Mouse (Mus musculus): ENCODE data around the gene Upk1b. TPM values are rescaled to one million over a fixed set of nuclear protein-coding genes. Genes with fewer than 3 reads are reported as not detected.
"Not testable (repeated sequence)": the region's sequence is repeated elsewhere in the genome, so short reads cannot be mapped to it uniquely, and the experiment has no call there.

The Upk1b gene
- 0.11 and 0.14 TPM in 2 replicates for polyA plus RNA-seq (2015; fragmentation: Nextera tagmentation; extraction: Ambion mirVana)

DNA sequence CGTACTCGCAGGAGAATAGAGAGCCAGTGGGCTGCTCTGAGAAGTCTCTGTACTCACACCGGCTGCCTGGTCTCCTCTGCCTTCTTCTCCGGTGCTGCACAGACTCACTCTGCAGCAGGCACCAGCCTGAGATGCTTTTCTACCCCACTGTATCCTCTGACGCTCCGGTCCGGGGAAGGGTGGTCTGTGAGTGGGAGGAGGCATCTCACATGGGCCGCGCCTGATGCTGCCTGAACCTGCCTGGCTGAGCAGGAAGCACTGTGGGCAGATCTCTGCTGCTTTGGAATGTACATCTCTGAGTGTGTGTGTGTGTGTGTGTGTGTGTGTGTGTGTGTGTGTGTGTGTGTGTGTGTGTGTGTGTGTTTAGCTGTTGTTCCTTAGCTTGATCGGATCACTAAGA is at the start of gene Upk1b:
Gene Upk1b (minus strand): TSS at position 238 of the 400 bp plus-strand sequence.
- H3K9me3 ChIP-seq, result no peaks in the 10 kb centered on the region
- 51% methylated on average over 10 of the region's 10 CpGs for WGBS
- no peaks in the 10 kb centered on the region for H3K4me1 ChIP-seq (replicated peaks)
- H3K4me3 ChIP-seq (replicated peaks), result no peak within 1 kb of the TSS
- no peak within 1 kb of the TSS for H3K27ac ChIP-seq
- no peak for ATAC-seq
- no peak within 1 kb of the TSS for H3K9ac ChIP-seq (replicated peaks)
- no peak within 1 kb of the TSS for H3K4me2 ChIP-seq (replicated peaks)
- no peaks in the 10 kb centered on the region for H3K27me3 ChIP-seq
- no peaks in the 10 kb centered on the region for H3K36me3 ChIP-seq

- Histone ChIP-seq H3K9ac (replicated peaks) (no peak within 1 kb of the TSS), H3K4me2 (replicated peaks) (no peak within 1 kb of the TSS), H3K4me1 (replicated peaks) (no peaks in the 10 kb centered on the region), H3K27ac (no peak within 1 kb of the TSS), H3K9me3 (no peaks in the 10 kb centered on the region), H3K36me3 (no peaks in the 10 kb centered on the region), H3K27me3 (no peaks in the 10 kb centered on the region), H3K4me3 (replicated peaks) (no peak within 1 kb of the TSS)
- ATAC-seq, result no peak
- 89% methylated on average over 3 of the region's 3 CpGs for WGBS
Observed at GRCm38 (mm10) chr16:38828649-38829048, 28.5 kb upstream of the Upk1b start, which contains the start of gene 4930435E12Rik. Gene 4930435E12Rik, minus strand, starts transcription at chr16:38828749.

DNA sequence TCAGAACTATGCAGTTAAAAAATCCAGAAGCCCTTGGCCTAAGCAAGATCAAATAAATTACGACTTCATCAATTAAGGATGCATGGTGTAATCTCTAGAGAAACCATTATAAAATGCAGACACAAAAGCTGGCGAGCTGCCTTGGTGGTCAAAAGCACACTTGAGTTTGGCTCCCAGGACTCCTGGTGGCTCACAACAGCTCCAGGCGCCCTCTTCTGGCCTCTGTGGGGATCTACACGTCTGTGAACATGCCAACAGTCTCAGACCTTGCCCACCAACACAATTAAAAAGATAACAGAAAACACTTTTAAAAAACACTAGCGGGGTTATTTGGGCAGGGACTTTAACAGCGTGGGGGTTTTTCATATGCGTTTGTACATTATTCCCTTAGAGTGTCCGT is 12.4 kb upstream of the Upk1b start:
- H3K9me3 ChIP-seq, result no peaks in the 10 kb centered on the region
- ATAC-seq, result no peak
- 29% methylated on average over 8 of the region's 8 CpGs for WGBS
- no peak overlapping the region for H3K27ac ChIP-seq
- H3K36me3 ChIP-seq, result no peaks in the 10 kb centered on the region
- H3K9ac ChIP-seq (replicated peaks), result no peak overlapping the region
- H3K4me2 ChIP-seq (replicated peaks), result no peak overlapping the region
- H3K4me1 ChIP-seq (replicated peaks), result peaks cover 9% of the 10 kb centered on the region
- H3K4me3 ChIP-seq (replicated peaks), result no peak overlapping the region
- H3K27me3 ChIP-seq, result no peaks in the 10 kb centered on the region

- H3K9me3 ChIP-seq, result no peaks in the 10 kb centered on the region
- 87% methylated on average over 5 of the region's 5 CpGs for WGBS
- no peaks in the 10 kb centered on the region for H3K4me1 ChIP-seq (replicated peaks)
- no peaks in the 10 kb centered on the region for H3K36me3 ChIP-seq
- H3K27ac ChIP-seq, result no peak overlapping the region
- ATAC-seq, result no peak
- H3K4me2 ChIP-seq (replicated peaks), result no peak overlapping the region
- H3K9ac ChIP-seq (replicated peaks), result no peak overlapping the region
- no peaks in the 10 kb centered on the region for H3K27me3 ChIP-seq
- no peak overlapping the region for H3K4me3 ChIP-seq (replicated peaks)
Observed at GRCm38 (mm10) chr16:38810196-38810595, 10.1 kb upstream of the Upk1b start.

DNA sequence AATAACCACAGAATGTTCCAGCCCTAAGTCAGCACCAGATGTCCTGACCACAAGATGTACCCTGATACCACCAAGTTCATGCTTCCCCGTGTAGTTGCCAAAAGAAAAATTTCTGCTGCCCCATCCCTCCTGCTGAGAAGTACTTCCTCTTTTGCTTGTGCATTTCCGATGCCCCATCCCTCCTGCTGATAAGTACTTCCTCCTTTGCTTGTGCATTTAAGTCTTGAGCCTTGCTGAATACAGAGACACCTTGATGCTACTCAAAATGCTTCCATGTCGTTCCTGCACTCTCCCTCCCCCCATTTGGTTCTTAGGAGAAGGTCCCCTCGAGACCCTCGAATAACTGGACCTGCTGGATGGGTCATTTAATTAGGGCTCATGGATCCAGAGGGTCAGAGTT is 7.7 kb upstream of the Upk1b start:
- H3K27ac ChIP-seq; H3K4me2 ChIP-seq (replicated peaks); ATAC-seq; H3K4me3 ChIP-seq (replicated peaks); H3K4me1 ChIP-seq (replicated peaks); H3K9ac ChIP-seq (replicated peaks); H3K9me3 ChIP-seq; H3K36me3 ChIP-seq; H3K27me3 ChIP-seq: not testable (repeated sequence)
- WGBS, result 89% methylated on average over 5 of the region's 5 CpGs

DNA sequence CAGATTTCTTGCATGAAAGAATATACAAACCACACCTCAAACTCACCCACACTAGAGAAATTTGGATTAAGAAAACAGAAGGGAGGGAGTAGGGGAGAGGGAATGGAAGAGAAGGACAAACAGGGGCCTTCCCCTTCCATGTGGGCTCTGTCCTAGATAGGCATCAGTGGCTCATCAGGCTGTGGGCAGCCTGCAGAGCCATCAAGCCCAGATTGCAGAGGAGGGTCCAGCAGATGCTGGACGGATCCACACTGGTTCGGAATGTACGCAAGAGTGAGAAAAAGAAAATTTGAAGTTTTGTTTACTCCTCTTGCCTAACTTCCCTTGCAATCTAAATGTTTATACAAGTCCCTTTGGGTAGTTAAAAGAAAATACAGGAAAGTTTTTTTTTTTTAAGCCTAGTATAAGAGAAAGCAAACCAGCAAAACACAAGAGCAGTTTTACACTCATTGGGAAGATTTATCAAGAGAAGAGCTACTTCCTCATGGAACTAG is 1.1 kb downstream of the Upk1b start:
- Histone ChIP-seq H3K4me3 (replicated peaks) (no peak overlapping the region), H3K9ac (replicated peaks) (no peak overlapping the region), H3K36me3 (no peaks in the 10 kb centered on the region), H3K4me2 (replicated peaks) (no peak overlapping the region), H3K27ac (no peak overlapping the region), H3K9me3 (no peaks in the 10 kb centered on the region), H3K27me3 (no peaks in the 10 kb centered on the region), H3K4me1 (replicated peaks) (no peaks in the 10 kb centered on the region)
- WGBS, result 86% methylated on average over 3 of the region's 3 CpGs
- ATAC-seq, result no peak

DNA sequence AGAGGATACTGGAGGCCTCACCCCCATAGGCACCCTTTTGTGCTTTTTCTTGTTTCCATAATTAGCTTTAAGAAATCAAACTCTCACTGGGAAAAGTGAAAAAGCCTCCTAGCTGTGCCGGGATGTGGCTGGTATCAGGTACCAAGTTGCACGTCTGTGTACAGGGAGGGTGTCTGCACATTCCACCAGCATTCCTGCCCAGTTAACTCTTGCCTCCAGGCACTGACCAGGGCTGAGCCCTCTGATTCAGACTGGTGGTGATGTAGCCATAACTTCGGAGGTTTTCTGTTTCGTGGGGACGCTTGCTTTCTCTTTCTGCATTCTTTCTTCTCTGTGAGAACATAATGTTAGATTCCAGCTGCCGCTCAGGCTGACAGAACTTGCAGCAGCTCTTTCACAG is 7.0 kb downstream of the Upk1b start:
- Histone ChIP-seq H3K9me3 (no peaks in the 10 kb centered on the region), H3K9ac (replicated peaks) (no peak overlapping the region), H3K4me3 (replicated peaks) (no peak overlapping the region), H3K36me3 (no peaks in the 10 kb centered on the region), H3K27ac (no peak overlapping the region), H3K27me3 (no peaks in the 10 kb centered on the region), H3K4me1 (replicated peaks) (no peaks in the 10 kb centered on the region), H3K4me2 (replicated peaks) (no peak overlapping the region)
- no peak for ATAC-seq
- 84% methylated on average over 6 of the region's 6 CpGs for WGBS

DNA sequence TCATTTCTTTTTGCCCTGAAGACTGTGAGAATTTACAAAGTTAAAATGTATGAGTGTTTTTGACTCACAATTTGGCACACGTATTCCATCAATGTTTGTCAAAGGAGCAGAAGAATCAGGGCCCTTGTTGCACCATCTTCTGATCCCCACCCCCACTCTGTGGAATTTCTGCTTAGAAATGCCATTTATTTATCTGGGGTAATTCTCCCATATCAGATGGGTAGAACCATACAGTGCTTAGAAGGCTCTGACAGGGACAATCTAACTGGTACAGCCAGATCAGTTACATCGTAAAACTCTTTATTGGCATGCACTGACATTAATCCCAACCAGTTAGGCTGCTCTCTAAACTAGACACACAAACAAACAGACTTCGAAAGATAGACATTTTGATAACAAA is 10.2 kb downstream of the Upk1b start:
- 90% methylated on average over 3 of the region's 3 CpGs for WGBS
- no peaks in the 10 kb centered on the region for H3K36me3 ChIP-seq
- no peak for ATAC-seq
- no peaks in the 10 kb centered on the region for H3K27me3 ChIP-seq
- no peak overlapping the region for H3K9ac ChIP-seq (replicated peaks)
- no peaks in the 10 kb centered on the region for H3K4me1 ChIP-seq (replicated peaks)
- no peak overlapping the region for H3K27ac ChIP-seq
- no peaks in the 10 kb centered on the region for H3K9me3 ChIP-seq
- no peak overlapping the region for H3K4me2 ChIP-seq (replicated peaks)
- no peak overlapping the region for H3K4me3 ChIP-seq (replicated peaks)

DNA sequence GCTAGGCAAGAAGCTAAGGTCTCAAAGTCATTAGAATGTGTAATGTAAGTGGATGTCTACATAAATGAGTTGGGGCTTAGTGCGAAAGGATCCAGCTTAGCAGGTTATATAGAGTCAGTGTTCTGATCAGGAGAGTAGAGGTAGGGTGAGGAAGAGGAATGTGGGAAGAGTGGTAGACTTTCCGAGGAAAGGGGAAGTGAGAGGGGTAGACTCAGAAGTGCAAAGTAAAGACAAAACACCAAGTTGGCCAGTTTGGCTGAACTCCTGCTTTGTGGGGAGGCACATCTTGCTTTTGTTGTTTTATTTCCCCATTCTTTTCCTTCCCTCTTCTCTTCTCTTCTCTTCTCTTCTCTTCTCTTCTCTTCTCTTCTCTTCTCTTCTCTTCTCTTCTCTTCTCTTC is 11.1 kb downstream of the Upk1b start:
- Histone ChIP-seq H3K4me2 (replicated peaks) (no peak overlapping the region), H3K36me3 (no peaks in the 10 kb centered on the region), H3K27ac (no peak overlapping the region), H3K4me1 (replicated peaks) (no peaks in the 10 kb centered on the region), H3K9me3 (no peaks in the 10 kb centered on the region), H3K4me3 (replicated peaks) (no peak overlapping the region), H3K9ac (replicated peaks) (no peak overlapping the region), H3K27me3 (no peaks in the 10 kb centered on the region)
- ATAC-seq, result no peak
- WGBS, result 91% methylated on average over 2 of the region's 2 CpGs

GRCm38 (mm10) chr16:38785301-38785700 is 14.8 kb downstream of the Upk1b start:
- Histone ChIP-seq H3K4me1 (replicated peaks) (no peaks in the 10 kb centered on the region; the same call in 1 of the 2 replicates), H3K9me3 (no peaks in the 10 kb centered on the region), H3K36me3 (no peaks in the 10 kb centered on the region), H3K4me2 (replicated peaks) (no peak overlapping the region), H3K4me3 (replicated peaks) (no peak overlapping the region), H3K9ac (replicated peaks) (no peak overlapping the region), H3K27ac (no peak overlapping the region), H3K27me3 (no peaks in the 10 kb centered on the region)
- ATAC-seq, result no peak
- 80% methylated on average over 7 of the region's 7 CpGs for WGBS

DNA sequence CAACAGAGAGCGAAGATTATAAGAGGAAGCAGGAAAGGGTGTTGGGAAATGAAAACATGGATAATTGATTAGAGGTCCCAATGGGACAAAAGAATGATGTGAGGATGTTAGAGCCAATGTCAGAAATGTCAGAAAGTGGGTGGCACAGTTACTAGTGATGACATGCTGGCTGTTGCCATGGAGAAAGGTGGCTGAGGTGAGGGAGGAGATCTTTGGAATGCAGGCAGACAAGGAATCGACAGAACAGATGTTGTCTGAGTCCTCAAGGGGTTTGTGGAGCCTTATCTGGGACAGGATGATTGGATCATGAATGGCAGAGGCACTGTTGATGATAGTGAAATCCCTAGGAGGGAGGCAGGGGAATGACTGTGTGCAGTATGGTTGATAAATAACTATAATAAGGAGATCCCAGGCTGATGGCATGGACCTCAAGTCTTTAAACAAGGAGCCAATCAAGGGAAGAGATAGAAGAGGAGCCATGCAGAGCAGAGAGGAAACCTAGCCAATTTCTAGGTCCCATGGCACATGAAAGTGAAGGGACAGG is 17.5 kb downstream of the Upk1b start:
- H3K9ac ChIP-seq (replicated peaks), result no peak overlapping the region
- H3K9me3 ChIP-seq, result no peaks in the 10 kb centered on the region
- H3K4me1 ChIP-seq (replicated peaks), result no peaks in the 10 kb centered on the region; the same call in 1 of the 2 replicates
- H3K4me3 ChIP-seq (replicated peaks), result no peak overlapping the region
- no peak overlapping the region for H3K27ac ChIP-seq
- 49% methylated on average over 2 of the region's 2 CpGs for WGBS
- no peak for ATAC-seq
- no peak overlapping the region for H3K4me2 ChIP-seq (replicated peaks)
- H3K36me3 ChIP-seq, result no peaks in the 10 kb centered on the region
- no peaks in the 10 kb centered on the region for H3K27me3 ChIP-seq

- H3K4me2 ChIP-seq (replicated peaks), result no peak overlapping the region
- no peak overlapping the region for H3K9ac ChIP-seq (replicated peaks)
- WGBS, result 77% methylated on average over 2 of the region's 2 CpGs
- H3K27me3 ChIP-seq, result no peaks in the 10 kb centered on the region
- H3K36me3 ChIP-seq, result no peaks in the 10 kb centered on the region
- no peaks in the 10 kb centered on the region; the same call in 1 of the 2 replicates for H3K4me1 ChIP-seq (replicated peaks)
- H3K4me3 ChIP-seq (replicated peaks), result no peak overlapping the region
- no peak overlapping the region for H3K27ac ChIP-seq
- H3K9me3 ChIP-seq, result no peaks in the 10 kb centered on the region
- ATAC-seq, result no peak
Observed at GRCm38 (mm10) chr16:38781946-38782345, 18.2 kb downstream of the Upk1b start.

DNA sequence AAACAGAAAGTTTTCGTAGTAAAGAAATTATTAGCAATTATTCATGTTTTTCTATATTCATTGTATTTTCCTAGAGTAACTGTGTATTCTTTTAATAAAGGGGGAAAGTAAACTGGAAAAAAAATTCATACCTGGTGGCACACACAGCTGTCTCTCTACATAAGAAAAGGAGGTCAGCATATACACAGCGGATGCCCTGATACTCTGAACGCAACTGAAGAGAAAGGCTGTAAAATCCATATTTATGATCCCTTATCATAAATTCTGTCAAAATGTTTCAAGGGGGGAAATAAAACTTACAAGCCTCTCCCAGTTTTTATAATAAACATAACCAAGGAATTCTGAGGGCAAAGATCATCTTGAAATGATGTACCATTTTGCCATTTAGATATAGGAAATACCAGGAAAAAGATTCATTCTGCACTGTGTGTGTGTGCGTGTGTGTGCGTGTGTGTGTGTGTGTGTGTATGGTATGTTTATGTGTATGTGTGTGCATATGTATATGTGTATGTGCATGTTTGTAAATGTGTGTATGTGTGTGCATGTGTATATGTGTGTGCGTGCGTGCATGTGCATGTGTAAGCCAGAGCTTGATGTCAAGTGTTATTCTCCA is 19.1 kb downstream of the Upk1b start:
- Histone ChIP-seq H3K4me2 (replicated peaks) (no peak overlapping the region), H3K36me3 (no peaks in the 10 kb centered on the region), H3K9ac (replicated peaks) (no peak overlapping the region), H3K27ac (no peak overlapping the region), H3K4me3 (replicated peaks) (no peak overlapping the region), H3K9me3 (no peaks in the 10 kb centered on the region), H3K27me3 (no peaks in the 10 kb centered on the region), H3K4me1 (replicated peaks) (no peaks in the 10 kb centered on the region; the same call in 1 of the 2 replicates)
- WGBS, result 97% methylated on average over 7 of the region's 7 CpGs
- no peak for ATAC-seq

All from midbrain, embryonic 13.5 days (tissue).